Mouse (Mus musculus): ENCODE measurements around the gene Capn7.

Gene Capn7

DNA sequence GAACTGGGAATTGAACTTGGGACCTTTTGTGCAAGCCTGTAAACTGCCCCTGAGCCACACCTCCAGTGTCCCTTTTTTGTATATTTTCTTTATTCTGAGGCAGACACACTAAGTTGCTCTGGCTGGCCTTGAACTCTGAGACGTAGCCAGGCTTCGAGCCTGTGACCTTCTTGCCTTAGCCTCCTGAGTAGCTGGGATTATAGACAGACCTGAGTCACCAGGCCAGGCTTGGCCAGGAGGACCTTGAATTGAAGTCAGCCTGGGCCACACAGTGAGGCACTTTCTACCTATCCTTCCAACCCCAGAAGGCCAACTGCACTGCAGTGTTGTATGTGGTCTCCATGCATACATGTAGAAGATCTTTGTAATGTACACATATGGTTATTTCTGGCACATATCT lies 60.0 kb downstream of the Capn7 start:
- no peak for DNase-seq (ENCODE audit: low spot score)

DNA sequence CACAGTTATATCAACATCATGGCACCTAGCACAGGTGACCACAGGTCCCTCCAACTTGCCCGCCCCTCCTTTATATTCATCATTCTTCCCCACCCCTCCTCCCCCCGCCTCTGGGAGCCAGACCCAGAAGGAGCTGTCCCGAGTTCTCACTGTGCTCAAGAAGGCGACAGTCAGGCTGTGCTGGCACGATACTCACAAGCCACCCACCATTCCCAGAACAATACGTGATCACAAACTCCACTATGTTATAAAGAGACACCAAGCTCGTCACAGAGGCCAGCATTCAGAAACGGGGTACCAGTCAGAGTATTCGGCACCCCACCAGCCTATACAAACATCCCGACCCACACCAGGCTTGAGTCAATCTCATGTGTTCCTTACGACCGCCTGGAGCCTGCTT lies 60.9 kb downstream of the Capn7 start:
- no peak for DNase-seq (ENCODE audit: low spot score)

DNA sequence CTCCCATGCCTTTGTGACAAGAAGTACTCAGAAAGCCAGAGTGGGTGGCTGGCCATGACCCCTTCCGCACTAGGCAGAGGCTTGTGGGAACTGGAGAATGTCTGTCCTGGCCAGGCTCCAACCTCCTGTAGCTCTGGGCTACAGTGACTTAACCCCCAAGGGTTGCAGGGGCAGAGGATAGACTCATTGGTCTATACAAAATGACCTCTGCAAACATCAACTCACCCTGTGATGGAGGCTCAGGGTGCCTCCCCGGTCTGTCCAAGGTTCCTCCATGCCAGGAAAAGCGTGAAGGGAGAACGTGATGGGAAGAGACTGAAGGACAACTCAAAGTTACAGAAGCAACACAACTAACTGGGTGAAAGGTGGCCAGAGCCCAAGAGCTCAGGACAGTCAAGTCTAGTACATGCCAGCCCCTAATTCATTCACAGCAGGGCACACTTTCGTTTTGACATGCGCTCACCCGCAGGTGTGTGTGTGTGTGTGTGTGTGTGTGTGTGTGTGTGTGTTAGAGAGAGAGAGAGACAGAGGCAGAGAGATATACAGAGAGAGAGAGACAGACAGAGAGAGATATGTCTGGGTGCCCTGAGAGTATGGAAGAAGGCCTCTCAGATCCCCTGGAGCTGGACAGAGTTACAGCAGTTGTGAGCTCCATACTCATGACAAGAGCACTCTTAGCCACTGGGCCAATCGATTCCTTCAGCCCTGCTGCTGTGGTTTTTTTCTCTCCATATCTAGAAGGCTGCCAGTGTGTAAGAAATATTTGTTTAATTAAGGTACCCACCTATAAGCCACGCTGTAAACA lies 61.6 kb downstream of the Capn7 start:
- DNase-seq (ENCODE audit: low spot score), result no peak

DNA sequence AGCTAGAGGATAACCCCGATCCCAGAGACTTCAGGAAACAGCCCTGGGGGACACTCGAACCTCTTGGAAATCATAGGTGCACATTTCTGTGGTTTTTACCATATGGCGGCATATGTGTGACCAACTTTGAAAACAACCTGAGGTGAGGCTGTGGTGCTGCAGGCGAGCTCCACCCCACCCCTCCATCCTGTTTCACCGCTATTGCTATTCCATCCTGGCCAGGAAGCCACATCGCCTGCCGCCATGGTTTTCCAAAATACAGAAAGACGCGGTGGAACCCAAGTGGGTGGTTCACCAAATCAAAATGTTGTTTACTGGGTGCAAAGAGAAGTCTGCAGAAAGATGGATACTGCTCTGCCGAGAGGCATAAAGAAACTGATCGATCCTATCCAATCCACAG lies 62.4 kb downstream of the Capn7 start:
- DNase-seq (ENCODE audit: low spot score), result no peak

DNA sequence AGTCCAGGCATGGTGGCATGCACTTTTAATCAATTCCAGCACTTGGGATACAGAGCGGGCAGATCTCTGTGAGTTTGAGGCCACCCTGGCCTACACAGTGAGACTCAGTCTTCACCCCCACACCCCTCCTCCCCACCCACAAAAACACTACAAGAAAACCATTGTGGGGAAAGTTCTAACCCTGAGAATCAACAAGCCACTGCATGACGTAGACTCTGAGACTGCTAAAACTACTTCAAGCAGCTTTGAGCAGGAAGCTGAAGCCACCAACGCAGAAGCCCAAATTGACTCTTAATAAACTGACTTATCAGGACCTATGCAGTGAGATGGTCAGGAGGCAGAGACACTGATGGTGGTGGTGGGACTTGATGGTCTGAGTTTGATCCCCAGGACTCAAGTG lies 62.8 kb downstream of the Capn7 start:
- DNase-seq (ENCODE audit: low spot score), result no peak

- DNase-seq (ENCODE audit: low spot score), result no peak
Measured at GRCm38 (mm10) chr14:31400246-31400645, 63.8 kb downstream of the Capn7 start.

- DNase-seq (ENCODE audit: low spot score), result no peak
Measured at GRCm38 (mm10) chr14:31400896-31401295, 64.5 kb downstream of the Capn7 start.

DNA sequence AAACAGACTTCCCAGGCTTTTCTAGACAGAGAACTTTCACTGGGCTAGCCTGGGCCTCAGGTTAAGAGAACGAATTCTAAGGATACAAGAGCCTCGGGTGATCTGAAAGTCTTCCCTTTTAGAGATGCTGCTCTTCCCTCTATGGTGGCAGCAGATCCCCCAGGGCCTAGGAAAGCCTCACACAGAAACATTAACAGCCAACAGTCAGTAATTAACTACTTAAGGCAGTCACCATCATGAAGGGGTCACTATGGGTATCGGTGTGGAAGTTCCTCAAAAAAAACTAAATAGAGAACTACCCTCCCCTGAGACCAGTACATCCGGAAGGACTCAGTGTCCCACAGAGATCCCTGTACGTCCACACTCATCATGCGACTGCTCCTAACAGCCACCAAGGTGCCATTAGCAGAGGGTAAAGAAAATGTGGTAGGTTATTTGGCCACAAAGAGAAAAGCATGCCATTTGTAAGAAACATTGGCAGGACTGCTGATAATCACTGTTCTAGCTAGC lies 65.5 kb downstream of the Capn7 start:
- DNase-seq (ENCODE audit: low spot score), result no peak

- DNase-seq (ENCODE audit: low spot score), result no peak
Measured at GRCm38 (mm10) chr14:31402693-31403092, 66.3 kb downstream of the Capn7 start.

DNA sequence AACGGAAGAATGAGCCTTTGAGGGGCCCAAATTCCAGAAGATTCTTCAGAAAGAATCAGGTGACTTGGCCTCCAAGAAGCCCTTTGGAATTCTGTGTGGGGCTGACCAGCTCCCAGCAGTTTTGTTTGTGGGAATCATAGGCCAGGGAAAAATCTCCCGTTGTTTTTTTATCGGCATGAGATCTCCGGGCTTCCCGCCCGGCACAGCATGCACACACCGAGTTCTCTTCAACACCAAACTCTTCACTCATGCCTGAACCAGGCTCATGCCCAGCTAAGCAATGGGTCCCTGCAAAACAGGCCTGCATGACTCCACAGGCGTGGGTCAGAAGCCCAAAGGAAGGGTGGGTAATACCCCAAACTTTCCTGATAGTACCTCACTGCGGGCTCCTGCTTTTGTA lies 67.1 kb downstream of the Capn7 start:
- DNase-seq (ENCODE audit: low spot score), result no peak

DNA sequence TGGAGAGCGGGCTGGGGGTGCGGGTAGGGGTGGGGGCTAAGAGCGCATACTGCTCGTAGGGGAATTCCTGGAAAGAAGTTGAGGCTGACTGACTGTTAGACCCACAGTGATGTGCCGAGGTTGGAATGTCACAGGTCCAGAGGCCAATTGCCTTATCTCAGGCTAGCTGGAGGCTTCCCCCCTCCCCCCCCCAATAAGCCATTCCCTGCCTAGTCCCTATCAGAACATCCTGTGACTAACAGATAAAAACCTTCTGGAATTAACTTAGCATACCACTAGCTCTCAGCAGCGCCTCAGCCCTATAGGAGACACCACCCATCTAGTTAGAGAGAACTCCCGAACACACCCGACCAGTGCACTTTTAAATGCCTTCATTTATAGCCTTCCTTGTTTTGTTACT lies 67.6 kb downstream of the Capn7 start:
- no peak for DNase-seq (ENCODE audit: low spot score)

- DNase-seq (ENCODE audit: low spot score), result no peak
Measured at GRCm38 (mm10) chr14:31404663-31405062, 68.2 kb downstream of the Capn7 start.

- no peak for DNase-seq (ENCODE audit: low spot score)
Measured at GRCm38 (mm10) chr14:31405652-31406051, 69.2 kb downstream of the Capn7 start.

DNA sequence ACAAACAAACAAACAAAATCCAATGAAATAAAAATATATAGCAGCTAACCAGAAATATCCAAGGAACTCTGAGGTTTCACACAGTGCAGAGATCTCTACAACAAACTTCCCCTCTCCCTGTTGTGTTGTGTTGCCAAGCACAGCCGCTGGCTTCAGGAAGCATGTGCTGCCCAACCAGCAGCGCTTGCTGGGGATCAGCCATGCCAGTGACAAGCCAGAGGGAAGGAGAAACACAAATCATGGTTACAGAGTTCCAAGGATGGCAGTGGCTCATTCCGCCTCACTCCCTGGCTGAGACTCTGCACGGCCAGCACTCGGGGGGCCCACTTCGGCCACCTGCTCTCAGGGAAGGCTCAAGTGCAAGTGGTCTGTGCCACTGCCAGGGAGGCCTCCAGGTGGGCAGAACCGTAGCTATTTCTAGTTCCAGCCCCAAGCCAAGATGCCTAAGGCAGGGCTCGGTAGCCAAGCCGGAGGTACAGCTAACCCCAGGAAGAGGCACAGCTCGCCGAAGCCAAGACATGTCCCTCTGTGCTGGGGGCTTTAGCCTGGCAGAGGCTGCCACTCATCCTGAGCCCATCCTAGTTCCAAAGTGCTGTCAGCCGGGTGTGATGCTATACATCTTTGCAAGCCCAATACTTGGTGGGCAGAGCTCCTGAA lies 69.8 kb downstream of the Capn7 start:
- DNase-seq (ENCODE audit: low spot score), result no peak

GRCm38 (mm10) chr14:31407208-31407607 lies 70.8 kb downstream of the Capn7 start:
- DNase-seq (ENCODE audit: low spot score), result no peak

- DNase-seq (ENCODE audit: low spot score), result no peak
Measured at GRCm38 (mm10) chr14:31407911-31408604, 71.6 kb downstream of the Capn7 start.

GRCm38 (mm10) chr14:31408666-31409065 lies 72.2 kb downstream of the Capn7 start:
- no peak for DNase-seq (ENCODE audit: low spot score)

DNA sequence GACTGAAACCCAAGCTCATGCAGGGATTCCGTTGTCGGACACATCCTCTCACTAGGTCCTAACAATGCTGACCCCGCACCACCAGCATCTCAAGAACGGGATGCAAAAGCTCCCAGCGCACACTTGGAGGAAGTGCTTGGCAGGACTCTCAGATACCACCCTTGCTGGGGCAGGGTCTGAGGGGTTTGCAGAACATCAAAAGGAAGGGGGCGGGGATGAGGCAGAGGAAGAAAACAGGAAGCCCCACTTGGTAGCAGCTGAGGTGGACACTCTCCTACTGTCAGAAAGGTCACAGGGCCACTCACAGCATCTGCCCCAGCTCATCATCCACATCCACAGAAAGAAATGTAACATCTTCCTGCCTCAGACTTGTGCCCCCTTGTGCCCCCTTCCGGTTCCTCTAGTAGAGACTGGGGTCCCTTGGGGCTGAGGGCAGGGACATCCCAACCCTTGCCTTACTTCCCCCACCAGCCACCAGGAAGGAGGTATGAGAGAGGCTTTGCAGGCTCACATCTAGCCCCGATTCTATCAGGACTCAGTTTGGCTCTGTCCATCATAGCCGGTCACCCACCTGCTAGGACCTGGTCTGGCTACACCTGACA lies 73.8 kb downstream of the Capn7 start:
- no peak for DNase-seq (ENCODE audit: low spot score)

DNA sequence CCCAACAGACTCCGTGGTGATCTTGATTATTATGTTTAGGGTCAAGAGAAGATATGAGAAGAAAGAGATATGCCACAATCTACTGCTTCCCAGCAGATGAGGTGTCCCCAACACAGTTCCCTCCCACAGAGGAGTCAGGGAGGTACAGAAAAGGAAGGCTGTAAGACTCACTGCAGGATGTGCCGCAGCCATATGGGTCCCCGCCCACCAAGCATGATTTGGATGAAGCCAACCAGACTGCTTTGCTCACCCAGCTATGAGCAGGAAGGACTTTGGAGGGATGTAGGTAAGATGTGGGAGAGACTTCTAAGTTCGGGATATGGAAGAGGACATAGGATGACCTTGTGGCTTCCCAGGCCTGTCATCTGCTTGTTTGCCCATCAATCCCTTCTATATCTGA lies 74.3 kb downstream of the Capn7 start:
- DNase-seq (ENCODE audit: low spot score), result peak; percentile 65

DNA sequence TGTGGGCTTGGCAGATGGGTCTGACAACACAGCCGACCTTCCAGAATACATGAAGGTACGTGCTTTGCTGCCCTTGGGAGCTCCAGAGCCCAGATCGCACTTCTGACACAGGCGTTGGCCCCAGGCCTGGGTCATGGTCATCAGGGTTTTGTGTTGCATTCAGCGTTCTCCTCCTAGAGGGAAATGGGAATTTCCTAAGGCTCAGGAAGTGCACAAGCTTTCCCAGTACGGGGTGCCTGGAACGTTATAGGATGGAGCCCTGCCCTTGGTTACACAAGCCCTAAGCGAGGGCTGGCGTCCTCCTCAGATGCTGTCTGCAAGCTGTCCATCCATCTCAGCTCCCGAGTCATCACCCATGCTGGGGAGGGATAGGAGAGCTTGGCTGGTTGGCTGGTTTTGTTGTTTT lies 76.2 kb downstream of the Capn7 start:
- DNase-seq (ENCODE audit: low spot score), result no peak

DNA sequence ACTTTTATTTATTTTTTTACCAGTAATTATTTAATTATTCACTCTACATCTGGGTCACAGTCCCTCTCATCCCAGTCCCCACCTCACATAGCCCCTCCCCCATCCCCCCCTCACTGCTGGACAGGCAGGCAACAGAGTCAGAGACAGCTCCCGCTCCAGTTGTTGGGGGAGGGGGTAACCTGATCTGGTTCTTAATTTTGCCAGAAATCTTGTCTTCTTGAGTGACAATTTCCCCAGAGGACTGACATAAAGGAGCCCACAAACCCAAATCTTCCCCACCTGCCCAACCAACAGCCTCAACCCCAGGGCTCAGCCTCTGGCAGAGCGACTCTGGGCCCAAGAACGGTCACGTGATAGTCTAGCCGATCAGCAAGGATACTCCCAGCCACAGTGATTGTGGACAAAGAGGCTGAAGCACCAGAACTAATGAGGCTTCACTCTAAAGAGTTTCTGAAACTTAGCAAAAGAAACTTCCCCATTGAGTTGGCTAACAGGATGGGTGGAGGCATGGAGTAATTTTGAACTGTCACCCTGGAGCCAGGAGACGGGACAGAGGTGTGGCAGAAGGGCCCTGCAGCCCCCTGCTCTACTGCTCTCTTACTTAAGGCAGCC lies 77.1 kb downstream of the Capn7 start:
- no peak for DNase-seq (ENCODE audit: low spot score)

Measured in layer of hippocampus, adult 11-12 months (tissue).